ENCODE assay signal across 25 mouse cellular contexts in genomic region chr7:46762601-46763000, GRCm38 (mm10). TPM values are rescaled to one million over a fixed set of nuclear protein-coding genes. Genes with fewer than 3 reads are reported as not detected.
DNase-seq lines count a peak whose midpoint lies in the region; ATAC-seq and TF ChIP-seq lines count a peak whose summit lies in the region.
"Had no signal": no experiment of that assay in that cellular context is flagged by ENCODE, and none has a peak within 500 bp of the region (broad histone marks: within the 10 kb centered on the region; RNA-seq: fewer than 3 reads in every experiment).

No protein-coding gene starts in this region.

- no peak for TF ChIP-seq POLR2A in ES-Bruce4 (IDR thresholded peaks at IDR 0.05; ENCODE audit: insufficient read depth, low read length)
- no peak for TF ChIP-seq POLR2A in small intestine, adult 2 months (IDR thresholded peaks at IDR 0.05; ENCODE audit: low read depth, low read length)

- no peaks in the 10 kb centered on the region for H3K27me3 ChIP-seq in heart, embryonic 12.5 days (replicated peaks)
- H3K27me3 ChIP-seq in heart, embryonic 10.5 days (ENCODE audit: insufficient read depth, poor library complexity, severe bottlenecking), result no peaks in the 10 kb centered on the region
- H3K27me3 ChIP-seq in ES-Bruce4 (ENCODE audit: control insufficient read depth, insufficient read depth, low read length, poor library complexity, severe bottlenecking), result no peaks in the 10 kb centered on the region
- no peaks in the 10 kb centered on the region for H3K27me3 ChIP-seq in small intestine, adult 2 months (ENCODE audit: control insufficient read depth, insufficient read depth, low read length)
- H3K27me3 ChIP-seq: CH12.LX; embryonic facial prominence, embryonic 12.5 days; forebrain, embryonic 13.5 days; forebrain, embryonic 15.5 days had no signal

- no peak for ATAC-seq in heart, embryonic 12.5 days (ENCODE audit: insufficient number of reproducible peaks, low FRiP score)
- ATAC-seq: CD4-positive, CD25-positive, alpha-beta regulatory T cell, adult 4 months; forebrain, embryonic 13.5 days; forebrain, embryonic 15.5 days; forebrain, postnatal 0 days had no signal

- WGBS in heart, embryonic 12.5 days, result 93% methylated on average over 5 of the region's 5 CpGs
- 90% methylated on average over 5 of the region's 5 CpGs for WGBS in heart, embryonic 10.5 days
- WGBS in small intestine, adult 2 months, result 72% methylated on average over 5 of the region's 5 CpGs

- no peak overlapping the region for H3K4me3 ChIP-seq in heart, embryonic 12.5 days
- no peak overlapping the region for H3K4me3 ChIP-seq in heart, embryonic 10.5 days
- H3K4me3 ChIP-seq in ES-Bruce4 (ENCODE audit: low read depth, low read length), result no peak overlapping the region
- H3K4me3 ChIP-seq in small intestine, adult 2 months (ENCODE audit: low read depth, low read length), result no peak overlapping the region
- H3K4me3 ChIP-seq: embryonic facial prominence, embryonic 10.5 days; embryonic facial prominence, embryonic 12.5 days; forebrain, embryonic 13.5 days; forebrain, embryonic 15.5 days had no signal

- 0 out of 2 replicates have a peak overlapping the region, but pooled peaks have one; percentile 5 for H3K9ac ChIP-seq in heart, embryonic 12.5 days
- no peak overlapping the region for H3K9ac ChIP-seq in ES-Bruce4 (ENCODE audit: low read depth, poor library complexity, severe bottlenecking)
- H3K9ac ChIP-seq: embryonic facial prominence, embryonic 12.5 days; forebrain, embryonic 13.5 days; forebrain, embryonic 15.5 days; forebrain, postnatal 0 days had no signal

- H3K9me3 ChIP-seq in heart, embryonic 12.5 days (replicated peaks), result no peaks in the 10 kb centered on the region
- no peaks in the 10 kb centered on the region for H3K9me3 ChIP-seq in heart, embryonic 10.5 days
- H3K9me3 ChIP-seq in ES-Bruce4 (replicated peaks; ENCODE audit: control insufficient read depth, insufficient read depth, low read length, poor library complexity, severe bottlenecking), result no peaks in the 10 kb centered on the region
- H3K9me3 ChIP-seq: embryonic facial prominence, embryonic 10.5 days; embryonic facial prominence, embryonic 12.5 days; forebrain, embryonic 13.5 days; forebrain, embryonic 15.5 days had no signal

- H3K27ac ChIP-seq in heart, embryonic 12.5 days (ENCODE audit: poor library complexity, severe bottlenecking), result no peak overlapping the region
- no peak overlapping the region for H3K27ac ChIP-seq in heart, embryonic 10.5 days
- H3K27ac ChIP-seq in ES-Bruce4 (ENCODE audit: insufficient read depth, low read length), result peak overlapping the region; percentile 20; the same call in 1 of the 2 replicates
- peak overlapping the region; percentile 17; the same call in 1 of the 2 replicates for H3K27ac ChIP-seq in small intestine, adult 2 months (ENCODE audit: insufficient read depth, low read depth, low read length)
- H3K27ac ChIP-seq: embryonic facial prominence, embryonic 10.5 days; embryonic facial prominence, embryonic 12.5 days; forebrain, embryonic 13.5 days; forebrain, embryonic 15.5 days had no signal

- no peaks in the 10 kb centered on the region for H3K4me1 ChIP-seq in heart, embryonic 12.5 days (replicated peaks)
- no peaks in the 10 kb centered on the region for H3K4me1 ChIP-seq in heart, embryonic 10.5 days
- peaks cover 19% of the 10 kb centered on the region for H3K4me1 ChIP-seq in ES-Bruce4 (ENCODE audit: control insufficient read depth, insufficient read depth, low read length)
- H3K4me1 ChIP-seq in small intestine, adult 2 months (ENCODE audit: control insufficient read depth, insufficient read depth, insufficient read length, low read length), result no peaks in the 10 kb centered on the region
- H3K4me1 ChIP-seq: embryonic facial prominence, embryonic 10.5 days; embryonic facial prominence, embryonic 12.5 days; forebrain, embryonic 13.5 days; forebrain, embryonic 15.5 days had no signal

- no peak for TF ChIP-seq EP300 in ES-Bruce4 (IDR thresholded peaks at IDR 0.05; ENCODE audit: insufficient read depth, low read depth, low read length)

- no peak overlapping the region for H3K4me2 ChIP-seq in heart, embryonic 12.5 days
- H3K4me2 ChIP-seq: embryonic facial prominence, embryonic 12.5 days; forebrain, embryonic 13.5 days; forebrain, embryonic 15.5 days had no signal

- TF ChIP-seq CTCF in ES-Bruce4 (IDR thresholded peaks at IDR 0.05; ENCODE audit: low read depth, low read length), result no peak
- no peak for TF ChIP-seq CTCF in small intestine, adult 2 months (IDR thresholded peaks at IDR 0.05; ENCODE audit: extremely low read depth, insufficient read length, insufficient replicate concordance, low read depth, low read length)

- peaks cover 74% of the 10 kb centered on the region for H3K36me3 ChIP-seq in heart, embryonic 12.5 days
- H3K36me3 ChIP-seq in heart, embryonic 10.5 days, result peaks cover 71% of the 10 kb centered on the region
- 0 out of 2 replicates have a peak, but pooled peaks cover 2% of the 10 kb centered on the region for H3K36me3 ChIP-seq in ES-Bruce4 (ENCODE audit: control insufficient read depth, insufficient read depth, low read length, poor library complexity, severe bottlenecking)
- peaks cover 62% of the 10 kb centered on the region for H3K36me3 ChIP-seq in small intestine, adult 2 months (ENCODE audit: control insufficient read depth, insufficient read depth, low read length)

- no peak for DNase-seq in heart, embryonic 10.5 days (ENCODE audit: low spot score)
- DNase-seq in cerebellum, postnatal 10 days, result no peak
- DNase-seq: adrenal gland, adult 2 months; adrenal gland, postnatal 10 days; adrenal gland, postnatal 25 days; B cell, adult 2 months; cerebellum, adult 11 months; cerebellum, adult 18-20 months; cerebellum, adult 8-10 months; cerebellum, adult 9-11 months; cerebellum, postnatal 25 days; forebrain, postnatal 0 days had no signal

RNA-seq across cellular contexts. Expression of gene Saa2, which starts 11.0 kb away (rescaled TPM):
- polyA plus RNA-seq in heart, embryonic 12.5 days (2016; fragmentation: Nextera tagmentation; extraction: Ambion mirVana), result not detected in 2 replicates
- polyA plus RNA-seq in heart, embryonic 10.5 days (2016; fragmentation: Nextera tagmentation; extraction: Ambion mirVana), result 0.32 and 2.5 TPM in 2 replicates
- polyA plus RNA-seq in ES-Bruce4 (2011; ENCODE audit: insufficient read depth, insufficient read length, low read depth, missing spikeins), result not detected in 2 replicates
- not detected in 2 replicates for polyA plus RNA-seq in small intestine, adult 2 months (2012; rRNA removed)
- polyA plus RNA-seq: adrenal gland, adult 2 months; brain, embryonic 14.5 days; CD4-positive, CD25-positive, alpha-beta regulatory T cell, adult 4 months; cortical plate, adult 2 months; embryonic facial prominence, embryonic 12.5 days; embryonic facial prominence, embryonic 14.5 days; forebrain, embryonic 11.5 days; forebrain, embryonic 13.5 days; forebrain, embryonic 15.5 days; forebrain, postnatal 0 days had no signal

RNA-seq across cellular contexts. Expression of gene Saa1, which starts 19.8 kb away (rescaled TPM):
- not detected in 2 replicates for polyA plus RNA-seq in heart, embryonic 12.5 days (2016; fragmentation: Nextera tagmentation; extraction: Ambion mirVana)
- polyA plus RNA-seq in heart, embryonic 10.5 days (2016; fragmentation: Nextera tagmentation; extraction: Ambion mirVana), result 2.7 TPM in 1 of 2 replicates, not detected in the other
- polyA plus RNA-seq in ES-Bruce4 (2011; ENCODE audit: insufficient read depth, insufficient read length, low read depth, missing spikeins), result not detected in 2 replicates
- polyA plus RNA-seq in small intestine, adult 2 months (2012; rRNA removed), result 0.56 TPM in 1 of 2 replicates, not detected in the other
- polyA plus RNA-seq: adrenal gland, adult 2 months; CD4-positive, CD25-positive, alpha-beta regulatory T cell, adult 4 months; cortical plate, adult 2 months; embryonic facial prominence, embryonic 14.5 days; forebrain, embryonic 11.5 days; forebrain, embryonic 13.5 days; forebrain, embryonic 15.5 days had no signal

RNA-seq across cellular contexts. Expression of gene Saa4, which starts 30.2 kb away (rescaled TPM):
- polyA plus RNA-seq in heart, embryonic 12.5 days (2016; fragmentation: Nextera tagmentation; extraction: Ambion mirVana), result not detected in 2 replicates
- polyA plus RNA-seq in heart, embryonic 10.5 days (2016; fragmentation: Nextera tagmentation; extraction: Ambion mirVana), result 0.14 TPM in 1 of 2 replicates, not detected in the other
- polyA plus RNA-seq in ES-Bruce4 (2011; ENCODE audit: insufficient read depth, insufficient read length, low read depth, missing spikeins), result not detected in 2 replicates
- not detected in 2 replicates for polyA plus RNA-seq in small intestine, adult 2 months (2012; rRNA removed)
- polyA plus RNA-seq: adrenal gland, adult 2 months; brain, embryonic 14.5 days; CD4-positive, CD25-positive, alpha-beta regulatory T cell, adult 4 months; cortical plate, adult 2 months; embryonic facial prominence, embryonic 10.5 days; embryonic facial prominence, embryonic 12.5 days; embryonic facial prominence, embryonic 14.5 days; forebrain, embryonic 11.5 days; forebrain, embryonic 13.5 days; forebrain, embryonic 15.5 days; forebrain, postnatal 0 days had no signal

RNA-seq across cellular contexts. Expression of gene Hps5, which starts 33.3 kb away (rescaled TPM):
- polyA plus RNA-seq in heart, embryonic 12.5 days (2016; fragmentation: Nextera tagmentation; extraction: Ambion mirVana), result 16.4 and 17.4 TPM in 2 replicates
- 13.9 and 14.5 TPM in 2 replicates for polyA plus RNA-seq in heart, embryonic 10.5 days (2016; fragmentation: Nextera tagmentation; extraction: Ambion mirVana)
- polyA plus RNA-seq in ES-Bruce4 (2011; ENCODE audit: insufficient read depth, insufficient read length, low read depth, missing spikeins), result 14.8 and 20.3 TPM in 2 replicates
- polyA plus RNA-seq in small intestine, adult 2 months (2012; rRNA removed), result 14.4 and 22.7 TPM in 2 replicates

RNA-seq across cellular contexts. Expression of gene Gtf2h1, which starts 33.3 kb away (rescaled TPM):
- 32.5 and 33.1 TPM in 2 replicates for polyA plus RNA-seq in heart, embryonic 12.5 days (2016; fragmentation: Nextera tagmentation; extraction: Ambion mirVana)
- 40.6 and 45.1 TPM in 2 replicates for polyA plus RNA-seq in heart, embryonic 10.5 days (2016; fragmentation: Nextera tagmentation; extraction: Ambion mirVana)
- polyA plus RNA-seq in ES-Bruce4 (2011; ENCODE audit: insufficient read depth, insufficient read length, low read depth, missing spikeins), result 68.4 and 81.9 TPM in 2 replicates
- polyA plus RNA-seq in small intestine, adult 2 months (2012; rRNA removed), result 3.1 and 5.9 TPM in 2 replicates

Comparison
In these comparisons a context has a peak if more than half of its experiments do, and no peak if none do; other contexts are left out.
1. H3K27ac ChIP-seq: peak in ES-Bruce4 (single experiment) and small intestine, adult 2 months (single experiment); none in heart, embryonic 12.5 days (single experiment) and heart, embryonic 10.5 days (single experiment).